Mouse (Mus musculus) kidney, postnatal 10 days (tissue): ENCODE measurements around the gene Rabep2.
"Not testable (repeated sequence)": the region's sequence is repeated elsewhere in the genome, so short reads cannot be mapped to it uniquely, and the experiment has no call there.

Source experiments
- DNase-seq: peaks from one replicate; pipeline ENCODE4 v3.0.0; 2021; ENCODE audit warnings: mixed read lengths

The Rabep2 gene

DNA sequence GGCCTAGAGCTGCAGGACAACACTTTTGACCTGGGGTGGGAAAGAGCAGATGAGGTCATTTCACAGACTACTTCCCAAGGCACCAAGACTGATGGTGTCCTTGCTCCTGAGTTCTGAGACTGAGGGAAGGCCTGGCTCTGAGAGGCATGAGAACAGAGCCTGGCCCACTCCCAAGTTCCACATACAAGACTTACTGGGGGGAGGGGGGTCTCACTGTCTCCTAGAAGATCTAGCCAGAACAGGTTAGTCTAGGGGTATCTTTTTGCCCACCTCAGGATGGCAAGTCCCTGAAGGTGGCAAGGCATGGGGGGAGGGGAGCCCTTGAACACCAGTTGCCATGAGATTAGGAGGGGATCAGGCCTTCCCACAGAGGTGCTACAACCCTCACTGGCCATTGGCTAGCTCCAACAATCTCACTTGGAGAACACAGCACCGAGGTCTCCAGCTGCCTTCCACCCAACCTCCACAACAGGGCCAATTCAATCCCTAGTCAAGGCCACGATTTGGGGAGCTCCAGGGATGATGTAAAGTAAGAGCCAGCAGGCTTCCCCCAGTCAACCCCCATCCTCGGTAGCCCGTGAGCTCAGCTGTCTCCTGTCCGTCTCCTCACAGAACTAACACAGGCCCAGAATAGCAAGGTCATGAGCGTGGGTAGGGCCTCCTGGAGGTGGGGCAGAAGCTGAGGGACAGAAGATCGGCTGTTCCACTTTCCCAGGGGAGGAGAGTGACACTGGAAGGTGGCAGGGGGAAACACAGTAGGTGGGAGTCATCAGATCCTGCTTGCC is 36.9 kb downstream of the Rabep2 start:
- DNase-seq = no peak

- DNase-seq = no peak
Observed at GRCm38 (mm10) chr7:126466116-126466515, 37.6 kb downstream of the Rabep2 start.

- DNase-seq = peak; percentile 9
Observed at GRCm38 (mm10) chr7:126466707-126467106, 38.1 kb downstream of the Rabep2 start.

DNA sequence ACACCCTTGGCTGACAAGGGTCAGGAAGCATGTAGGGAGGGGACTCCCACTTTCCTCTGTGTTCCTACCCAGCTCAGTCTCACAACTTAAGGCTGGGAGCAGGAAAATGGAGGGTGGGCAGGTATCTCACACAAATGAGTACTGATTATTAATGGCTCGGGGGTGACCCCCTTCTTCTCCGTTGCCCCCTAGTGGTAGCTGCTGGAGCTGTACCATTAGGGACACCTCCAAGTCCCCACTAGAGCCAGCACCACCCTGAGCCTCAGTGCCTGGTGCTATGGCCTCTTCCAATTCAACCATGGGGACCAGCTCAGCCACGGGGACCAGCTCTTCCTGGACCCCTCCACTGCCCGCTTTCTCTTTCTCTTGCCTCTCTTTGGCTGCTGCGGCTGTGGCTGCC is 38.7 kb downstream of the Rabep2 start:
- peak; percentile 68 for DNase-seq

DNA sequence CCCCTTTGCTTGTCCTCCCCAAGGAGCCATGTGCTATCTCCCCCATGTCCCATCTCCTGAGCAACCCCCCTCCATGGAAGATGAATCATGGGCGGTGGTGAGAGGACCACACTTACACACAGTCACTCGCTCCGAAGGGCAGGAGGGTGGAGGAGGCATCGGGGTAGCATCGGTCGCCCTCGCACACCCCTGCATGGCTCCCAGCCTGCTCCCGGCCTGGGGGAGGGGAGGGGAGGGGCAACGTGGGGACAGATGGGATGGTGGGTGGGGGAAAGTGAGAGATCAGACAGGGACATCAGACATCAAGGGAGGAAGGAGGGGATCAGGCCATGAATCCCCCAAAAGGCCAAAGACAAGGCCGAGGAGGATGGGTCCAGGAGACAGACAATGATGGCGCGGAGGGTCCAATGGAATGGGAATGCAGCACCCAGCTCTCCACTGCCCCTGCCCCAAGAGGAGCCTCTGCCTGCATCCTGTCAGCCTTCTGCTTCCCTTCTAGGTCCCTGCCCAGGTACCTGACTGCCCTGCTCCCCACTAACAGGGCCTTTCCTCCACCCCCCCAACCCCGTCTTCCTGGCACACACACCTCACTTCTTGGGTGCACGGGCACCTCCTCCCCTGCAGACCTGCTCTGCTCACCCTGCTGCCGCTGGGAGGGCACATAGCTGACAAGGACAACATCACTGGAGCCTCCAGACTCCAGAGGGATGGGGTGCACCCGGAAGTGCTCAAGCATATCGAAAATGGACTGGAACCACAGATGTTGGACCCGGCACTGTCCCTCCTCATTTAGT is 39.5 kb downstream of the Rabep2 start:
- no peak for DNase-seq

GRCm38 (mm10) chr7:126470077-126470476 is 41.5 kb downstream of the Rabep2 start:
- DNase-seq = no peak

DNA sequence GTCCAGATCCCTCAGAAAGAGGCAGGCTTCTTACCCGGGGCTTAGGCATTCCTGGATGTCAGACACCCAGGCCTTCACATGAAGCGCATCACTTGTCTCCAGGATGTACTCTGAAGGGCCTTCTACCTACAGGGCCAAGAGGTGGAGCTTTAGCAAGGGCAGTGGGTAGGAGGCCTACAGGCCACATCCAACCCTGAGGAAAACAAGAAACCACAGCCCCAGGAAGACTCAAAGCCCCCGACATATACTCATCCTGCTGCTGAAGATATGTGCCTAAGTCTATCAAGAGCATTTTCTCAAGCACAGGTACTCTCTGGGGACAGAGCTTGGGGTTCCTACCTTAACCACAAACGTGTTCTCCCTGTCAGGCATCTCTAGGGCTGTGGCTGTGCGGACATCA is 42.8 kb downstream of the Rabep2 start:
- DNase-seq = no peak

GRCm38 (mm10) chr7:126471853-126472252 is 43.3 kb downstream of the Rabep2 start:
- no peak for DNase-seq

DNA sequence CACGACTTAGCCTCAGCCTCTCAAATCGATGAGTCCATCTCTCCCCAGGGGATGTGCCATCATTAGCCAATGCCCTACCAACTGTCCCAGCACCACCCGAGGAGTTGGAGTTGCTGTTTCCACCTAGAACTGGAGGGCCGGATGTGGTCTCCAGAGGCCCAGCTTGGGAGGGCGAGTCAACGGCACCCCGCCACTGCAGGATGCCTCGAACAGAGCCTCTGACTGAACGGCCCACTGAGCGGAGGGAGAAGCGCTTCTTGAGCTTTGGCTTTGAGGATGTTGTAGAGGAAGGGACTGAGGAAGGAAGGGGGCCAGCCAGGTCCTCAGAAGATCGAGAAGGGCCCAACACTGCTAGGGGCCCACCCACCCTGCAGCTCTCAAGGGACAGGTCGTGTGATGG is 43.7 kb downstream of the Rabep2 start:
- DNase-seq = no peak

DNA sequence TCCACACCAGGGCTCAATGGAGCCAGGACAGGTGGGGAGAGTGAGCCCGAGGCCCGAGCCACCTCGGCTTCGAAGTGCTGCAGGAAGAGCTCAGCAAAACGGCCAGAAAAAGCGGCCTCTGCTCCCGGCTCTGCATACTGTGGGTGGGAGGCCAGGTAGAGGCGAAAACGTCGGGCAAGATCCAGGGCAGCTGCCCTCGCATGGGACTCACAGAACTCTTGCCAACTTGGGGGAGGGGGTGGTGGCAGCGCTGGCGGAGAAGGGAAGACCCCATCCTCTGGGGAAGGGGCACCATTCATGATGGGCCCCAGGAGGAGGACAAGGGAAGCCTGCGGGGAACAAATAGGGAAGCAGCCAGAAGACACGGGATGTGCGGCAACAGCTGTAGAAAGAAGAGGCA is 44.2 kb downstream of the Rabep2 start:
- no peak for DNase-seq

GRCm38 (mm10) chr7:126473470-126474086 is 45.0 kb downstream of the Rabep2 start:
- DNase-seq = no peak

GRCm38 (mm10) chr7:126474486-126474955 is 46.0 kb downstream of the Rabep2 start:
- no peak for DNase-seq

DNA sequence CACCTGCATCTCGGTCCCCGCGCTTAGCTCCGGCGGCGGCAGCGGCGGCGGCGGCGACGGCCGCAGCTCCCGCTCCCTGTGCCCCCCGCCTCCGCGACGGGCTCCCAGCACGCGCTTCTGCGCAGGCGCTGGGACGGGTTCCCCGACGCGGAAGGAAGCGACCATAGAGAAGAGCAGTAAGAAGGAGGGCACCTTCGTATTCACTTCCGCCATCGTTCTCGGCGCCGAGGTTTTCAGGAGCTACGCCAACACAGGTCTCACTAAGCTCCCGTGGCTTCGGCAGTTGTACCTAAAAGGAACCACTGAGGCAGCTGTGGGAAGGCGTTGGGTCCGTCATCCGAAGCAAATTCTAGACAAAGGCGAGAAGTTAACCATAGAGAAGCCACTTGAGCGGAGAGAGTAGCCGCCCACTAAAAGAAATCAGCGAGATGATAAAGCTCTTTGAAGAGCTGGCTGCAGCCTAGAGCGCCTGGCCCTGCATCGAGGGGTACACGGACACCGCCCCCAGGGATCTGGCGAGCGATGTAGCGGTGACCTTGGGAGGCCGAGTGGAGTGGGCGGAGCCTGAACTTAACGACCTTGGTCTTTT is 46.5 kb downstream of the Rabep2 start, which contains the start of gene Sh2b1:
Gene Sh2b1, minus strand, starts transcription at position 432 of the 589 bp plus-strand sequence.
- DNase-seq = peak; percentile 92

- DNase-seq = no peak
Observed at GRCm38 (mm10) chr7:126481699-126482098, 53.1 kb downstream of the Rabep2 start.

DNA sequence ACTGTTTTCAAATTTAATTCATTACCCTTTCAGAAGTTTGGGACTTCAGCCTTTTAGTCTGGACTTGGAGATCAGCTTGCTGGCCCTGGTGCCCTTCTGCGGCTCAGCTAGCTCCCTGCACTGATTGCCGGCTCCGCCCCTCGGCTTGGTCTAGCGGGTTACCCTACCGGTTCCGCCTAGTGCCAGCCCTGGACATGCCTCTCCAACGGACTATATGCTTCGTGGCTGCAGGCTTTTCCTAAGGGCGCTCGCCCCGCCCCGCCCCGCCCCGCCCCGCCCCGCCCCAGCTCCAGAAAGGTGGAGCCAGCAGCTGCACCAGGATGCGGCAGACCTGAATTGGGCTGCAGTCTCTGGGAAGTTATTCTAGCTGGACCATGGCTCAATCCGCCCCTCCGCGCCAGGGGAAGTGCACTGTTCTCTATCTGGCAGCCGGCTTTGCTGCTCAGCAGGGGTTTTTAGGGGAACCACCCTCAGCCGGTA is 53.9 kb downstream of the Rabep2 start:
- peak; percentile 94 for DNase-seq

DNA sequence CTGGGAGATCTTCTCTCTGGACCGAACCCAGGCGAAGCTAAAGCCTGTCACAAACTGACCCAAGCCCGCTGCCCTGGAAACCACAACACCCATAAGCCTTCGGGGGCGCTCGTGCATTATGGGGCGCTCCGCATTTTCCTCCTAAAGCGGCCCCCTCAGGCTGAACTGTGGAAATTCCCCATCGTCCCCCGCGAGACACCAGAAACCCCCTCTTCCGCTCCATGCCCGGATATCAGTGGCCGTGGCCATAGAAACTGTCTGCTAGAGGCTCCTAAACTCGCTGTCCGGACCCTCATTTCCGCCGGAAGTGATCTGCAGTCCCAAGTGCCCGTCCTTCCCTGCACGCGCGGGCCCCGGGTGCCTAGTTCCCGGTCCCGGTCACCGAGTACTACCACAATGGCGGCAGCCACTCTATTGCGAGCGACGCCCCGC is 58.5 kb downstream of the Rabep2 start, which contains the start of gene Tufm:
Gene Tufm, plus strand, starts transcription at position 310 of the 432 bp plus-strand sequence.
- DNase-seq = peak; percentile 97

- not testable (repeated sequence) for DNase-seq
Observed at GRCm38 (mm10) chr7:126487617-126488385, 59.2 kb downstream of the Rabep2 start.

DNA sequence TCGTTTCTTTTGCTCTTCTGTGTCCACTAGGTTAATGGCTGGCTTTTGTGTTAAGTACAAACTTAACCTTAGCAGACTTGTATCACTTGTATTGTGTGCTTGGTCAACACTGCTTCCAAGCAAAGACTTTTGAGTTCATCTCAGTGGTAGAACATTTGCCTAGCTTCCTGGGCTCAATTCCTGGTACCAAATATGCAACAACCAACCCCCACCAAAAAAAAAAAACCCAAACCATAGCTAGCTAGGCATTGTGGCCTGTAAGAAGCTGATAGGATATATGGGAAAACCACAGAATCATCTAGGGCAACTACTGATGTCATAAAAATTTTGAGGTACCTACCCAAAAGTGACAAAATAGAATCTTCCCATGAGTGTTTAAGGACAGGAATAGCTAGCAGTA is 62.4 kb downstream of the Rabep2 start:
- no peak for DNase-seq

- peak; percentile 60 for DNase-seq
Observed at GRCm38 (mm10) chr7:126491973-126492372, 63.4 kb downstream of the Rabep2 start.

GRCm38 (mm10) chr7:126494120-126494519 is 65.6 kb downstream of the Rabep2 start:
- DNase-seq = no peak

DNA sequence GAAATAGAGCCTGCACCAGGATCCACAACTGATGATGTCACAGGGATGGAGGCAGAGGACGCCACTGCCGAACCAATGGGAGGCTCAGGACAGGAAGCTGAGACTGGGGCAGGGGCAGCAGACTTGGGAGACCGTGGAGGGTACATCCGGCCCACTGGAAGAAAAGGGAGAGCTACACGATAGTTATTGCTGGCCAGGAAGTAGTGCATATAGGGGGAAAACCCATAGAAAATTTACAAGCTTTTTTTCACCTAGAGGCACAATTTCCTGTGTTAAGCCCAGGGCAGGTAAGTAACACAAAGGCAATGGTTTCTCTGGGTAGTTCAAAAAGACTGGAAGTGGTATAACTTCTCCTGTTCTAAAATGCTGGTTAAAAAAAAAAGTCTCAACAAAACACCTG is 67.9 kb downstream of the Rabep2 start:
- no peak for DNase-seq

- DNase-seq = no peak
Observed at GRCm38 (mm10) chr7:126497966-126498365, 69.4 kb downstream of the Rabep2 start.
